Mouse (Mus musculus) midbrain, postnatal 0 days (tissue): ENCODE measurements around the gene Snupn. TPM values are rescaled to one million over a fixed set of nuclear protein-coding genes. Genes with fewer than 3 reads are reported as not detected.

Experiments used
- ATAC-seq: fragments of 200-750 bp; cut with Nextera tagmentation; 2 replicates; pipeline ENCODE4 v1.8.0; 2017; ENCODE audit warnings: moderate number of reproducible peaks, mild to moderate bottlenecking, moderate TSS enrichment, moderate library complexity; ENCODE audit not compliant: low FRiP score
- DNase-seq: peaks from one replicate; pipeline ENCODE4 v3.0.0-alpha.2; 2015; ENCODE audit warnings: low spot score
- H3K27ac ChIP-seq: fragments of 300-500 bp; sonication (generic); 2 replicates; pipeline ENCODE4 v1.5.1; 2014; ENCODE audit warnings: low read depth, mild to moderate bottlenecking, low read length, mixed read lengths
- H3K27me3 ChIP-seq: fragments of 300-500 bp; sonication (generic); 2 replicates; pipeline ENCODE4 v1.6.1; 2014; ENCODE audit warnings: low read length, control low read depth, mixed read lengths; ENCODE audit not compliant: insufficient read depth
- H3K36me3 ChIP-seq: fragments of 300-500 bp; sonication (generic); 2 replicates; pipeline ENCODE4 v1.6.1; 2014; ENCODE audit warnings: low read length, control low read depth, mixed read lengths; ENCODE audit not compliant: insufficient read depth
- H3K4me1 ChIP-seq: fragments of 300-500 bp; sonication (generic); 2 replicates; pipeline ENCODE4 v1.6.1; 2014; ENCODE audit warnings: mild to moderate bottlenecking, control low read depth, antibody characterized with exemption, low read length, mixed read lengths; ENCODE audit not compliant: insufficient read depth
- H3K4me2 ChIP-seq: fragments of 300-500 bp; sonication (generic); 2 replicates; pipeline ENCODE4 v1.6.1; 2014; ENCODE audit warnings: low read depth, mild to moderate bottlenecking, low read length, mixed read lengths; ENCODE audit not compliant: poor library complexity, severe bottlenecking
- H3K4me3 ChIP-seq: fragments of 300-500 bp; sonication (generic); 2 replicates; pipeline ENCODE4 v1.5.1; 2014; ENCODE audit warnings: low read depth, mild to moderate bottlenecking, low read length, moderate library complexity
- H3K9ac ChIP-seq: fragments of 300-500 bp; sonication (generic); replicated peaks from 2 replicates; pipeline ENCODE4 v1.6.1; 2014; ENCODE audit warnings: mild to moderate bottlenecking, low read length, moderate library complexity, mixed read lengths; ENCODE audit not compliant: poor library complexity, severe bottlenecking
- H3K9me3 ChIP-seq: fragments of 300-500 bp; sonication (generic); 2 replicates; pipeline ENCODE4 v1.6.1; 2016; ENCODE audit warnings: low read length, control low read depth
- CTCF ChIP-seq: IDR thresholded peaks from 2 replicates; pipeline ENCODE4 v1.5.1; 2016; ENCODE audit warnings: antibody characterized with exemption, mild to moderate bottlenecking
- WGBS: fragments of 180-500 bp; shearing (Covaris S2); extraction: QIAGEN DNeasy Blood & Tissue Kit; methylation state at CpG from one replicate; pipeline ENCODE4 v1.1.7; 2014; 5-methylcytosine and 5-hydroxymethylcytosine counted together
- polyA plus RNA-seq: library from polyadenylated mRNA; unstranded; fragments of >200 nt; fragmentation: Nextera tagmentation; extraction: Ambion mirVana; gene quantifications from 2 replicates; pipeline ENCODE4 v1.2.1, GENCODE M21; 2015
- total RNA-seq: library from RNA; depleted of rRNA; stranded (reverse); fragments of >200 nt; gene quantifications from 2 replicates; pipeline ENCODE4 v1.2.3, GENCODE M21; 2014

Gene Snupn
- total and polyA plus RNA-seq, 2 experiments from 2014 or later = 12.7 to 20.5 TPM

GRCm38 (mm10) chr9:56923841-56924650, 26.6 kb upstream of the Snupn start:
- ATAC-seq = no peak
- 69% methylated on average over 8 of the region's 8 CpGs for WGBS
- H3K9me3 ChIP-seq = no peaks in the 10 kb centered on the region
- TF ChIP-seq CTCF = no peak
- no peaks in the 10 kb centered on the region for H3K36me3 ChIP-seq
- H3K4me2 ChIP-seq = peak overlapping the region; percentile 32
- H3K4me1 ChIP-seq = peaks cover 3% of the 10 kb centered on the region; the same call in 1 of the 2 replicates
- H3K27me3 ChIP-seq = 0 out of 2 replicates have a peak, but pooled peaks cover 11% of the 10 kb centered on the region
- DNase-seq = no peak
- 0 out of 2 replicates have a peak overlapping the region, but pooled peaks have one; percentile 13 for H3K9ac ChIP-seq
- H3K27ac ChIP-seq = no peak overlapping the region
- H3K4me3 ChIP-seq = no peak overlapping the region

- Histone ChIP-seq H3K36me3 (no peaks in the 10 kb centered on the region), H3K4me1 (peaks cover 3% of the 10 kb centered on the region; the same call in 1 of the 2 replicates), H3K4me3 (no peak overlapping the region), H3K9ac (no peak overlapping the region), H3K27me3 (peaks cover 16% of the 10 kb centered on the region; the same call in 1 of the 2 replicates), H3K4me2 (peak overlapping the region; percentile 32; the same call in 1 of the 2 replicates), H3K9me3 (no peaks in the 10 kb centered on the region), H3K27ac (no peak overlapping the region)
- TF ChIP-seq CTCF = no peak
- DNase-seq = peak; percentile 66
- ATAC-seq = 0 out of 2 replicates have a peak, but pooled peaks have one; percentile 38
- WGBS = 29% methylated on average over 7 of the region's 7 CpGs
Observed at GRCm38 (mm10) chr9:56924651-56925027, 26.0 kb upstream of the Snupn start.

DNA sequence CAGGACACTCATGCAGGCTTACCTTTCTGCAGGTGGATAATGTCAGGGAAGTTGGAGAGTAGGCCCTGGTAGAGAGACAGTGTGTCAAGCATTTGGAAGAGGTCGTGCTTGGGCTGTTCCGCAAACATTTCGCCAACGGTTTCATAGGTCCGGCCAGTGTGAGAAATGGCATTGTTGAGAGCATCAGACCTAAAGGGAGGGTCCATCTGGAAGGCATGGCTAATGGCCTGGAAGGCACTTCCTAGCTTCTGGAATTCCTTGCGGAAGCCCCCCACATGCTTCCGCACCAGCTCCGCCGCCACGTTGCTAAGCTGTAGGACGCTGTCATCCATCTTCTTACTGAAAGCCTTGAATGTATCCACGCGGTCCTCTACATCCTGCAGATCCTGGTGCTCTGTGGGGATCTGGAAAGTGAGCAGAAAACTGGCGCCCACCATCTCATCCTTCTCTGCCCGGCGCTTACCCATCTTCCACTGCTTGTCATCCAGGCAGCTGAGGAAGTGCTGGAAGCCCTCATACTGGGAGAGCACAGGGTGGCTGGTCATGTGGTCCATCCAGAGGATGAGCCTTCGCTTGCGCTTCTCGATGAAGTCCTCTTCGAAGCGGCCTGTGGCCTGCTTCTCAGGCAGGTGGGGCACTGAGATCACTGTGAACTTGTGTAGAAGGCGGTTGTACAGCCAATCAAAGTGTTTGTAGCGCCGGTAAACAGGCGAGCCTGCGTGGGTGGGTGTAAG, 25.2 kb upstream of the Snupn start:
- H3K27me3 ChIP-seq = peaks cover 16% of the 10 kb centered on the region; the same call in 1 of the 2 replicates
- no peak overlapping the region for H3K27ac ChIP-seq
- no peaks in the 10 kb centered on the region for H3K36me3 ChIP-seq
- no peak for ATAC-seq
- peaks cover 3% of the 10 kb centered on the region; the same call in 1 of the 2 replicates for H3K4me1 ChIP-seq
- H3K9ac ChIP-seq = no peak overlapping the region
- WGBS = 91% methylated on average over 26 of the region's 26 CpGs
- DNase-seq = no peak
- peak overlapping the region; percentile 9 for H3K4me2 ChIP-seq
- H3K9me3 ChIP-seq = no peaks in the 10 kb centered on the region
- no peak overlapping the region for H3K4me3 ChIP-seq
- TF ChIP-seq CTCF = no peak

DNA sequence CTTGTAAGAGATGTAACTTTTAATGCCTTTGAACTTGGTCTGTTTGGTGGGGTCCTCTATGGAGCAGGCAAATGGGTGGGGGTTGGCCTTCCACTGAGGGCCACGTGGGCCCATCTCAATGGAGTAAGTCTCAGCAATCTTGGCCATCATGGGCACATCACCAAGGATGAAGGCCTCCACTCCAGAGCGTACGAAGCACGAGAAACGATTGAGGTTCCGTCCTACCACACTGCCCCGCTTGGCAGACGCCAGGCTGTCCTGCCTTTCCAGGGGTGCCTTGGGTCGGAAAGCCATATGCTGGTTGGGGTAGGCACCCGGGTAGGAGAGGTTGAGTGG, 24.7 kb upstream of the Snupn start:
- Histone ChIP-seq H3K9ac (no peak overlapping the region), H3K27me3 (peaks cover 16% of the 10 kb centered on the region; the same call in 1 of the 2 replicates), H3K4me3 (no peak overlapping the region), H3K4me1 (peaks cover 3% of the 10 kb centered on the region; the same call in 1 of the 2 replicates), H3K36me3 (no peaks in the 10 kb centered on the region), H3K9me3 (no peaks in the 10 kb centered on the region), H3K27ac (no peak overlapping the region), H3K4me2 (no peak overlapping the region; the same call in 1 of the 2 replicates)
- 99% methylated on average over 10 of the region's 10 CpGs for WGBS
- DNase-seq = no peak
- TF ChIP-seq CTCF = no peak
- no peak for ATAC-seq

DNA sequence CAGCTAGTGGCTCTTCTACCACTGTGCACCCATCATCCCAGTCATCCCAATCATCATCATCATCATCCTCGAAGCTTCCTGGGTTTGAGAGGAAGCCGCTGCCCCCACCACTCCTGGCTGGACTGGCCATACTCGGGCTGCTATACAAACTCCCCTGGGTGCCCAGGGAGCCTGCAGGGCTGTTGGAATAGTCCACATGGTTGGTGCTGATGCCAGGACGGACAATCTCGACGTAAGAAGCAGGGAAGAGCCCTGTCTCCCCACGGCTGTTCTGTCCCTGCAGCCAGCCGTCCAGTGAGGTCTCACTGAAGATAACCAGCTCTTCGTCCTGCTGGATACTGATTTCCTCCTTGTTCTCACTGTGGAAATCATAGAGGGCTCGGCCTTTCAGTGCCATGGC, 24.3 kb upstream of the Snupn start:
- no peak for TF ChIP-seq CTCF
- WGBS = 88% methylated on average over 10 of the region's 10 CpGs
- Histone ChIP-seq H3K9me3 (no peaks in the 10 kb centered on the region), H3K4me3 (no peak overlapping the region), H3K27me3 (peaks cover 16% of the 10 kb centered on the region; the same call in 1 of the 2 replicates), H3K36me3 (no peaks in the 10 kb centered on the region), H3K9ac (no peak overlapping the region), H3K4me1 (peaks cover 3% of the 10 kb centered on the region; the same call in 1 of the 2 replicates), H3K27ac (no peak overlapping the region), H3K4me2 (peak overlapping the region; percentile 98; the same call in 1 of the 2 replicates)
- ATAC-seq (no peak), DNase-seq (no peak)
